Mouse (Mus musculus) neural tube, embryonic 14.5 days (tissue): ENCODE results near the gene Tubb2b. TPM values are rescaled to one million over a fixed set of nuclear protein-coding genes. Genes with fewer than 3 reads are reported as not detected.

ENCODE experiments used
- ATAC-seq: fragments of 200-750 bp; cut with Nextera tagmentation; 2 replicates; pipeline ENCODE4 v1.8.0; 2017; ENCODE audit warnings: low read depth, mild to moderate bottlenecking, moderate TSS enrichment, moderate library complexity
- H3K27ac ChIP-seq: fragments of 300-500 bp; sonication (generic); 2 replicates; pipeline ENCODE4 v1.5.1; 2014; ENCODE audit warnings: low read depth, mild to moderate bottlenecking, control low read depth, low read length, moderate library complexity, mixed read lengths
- H3K27me3 ChIP-seq: fragments of 300-500 bp; sonication (generic); 2 replicates; pipeline ENCODE4 v1.6.1; 2014; ENCODE audit warnings: low read length; ENCODE audit not compliant: control insufficient read depth, insufficient read depth
- H3K36me3 ChIP-seq: fragments of 300-500 bp; sonication (generic); 2 replicates; pipeline ENCODE4 v1.6.1; 2014; ENCODE audit warnings: low read length, mixed read lengths; ENCODE audit not compliant: control insufficient read depth, insufficient read depth
- H3K4me1 ChIP-seq: fragments of 300-500 bp; sonication (generic); 2 replicates; pipeline ENCODE4 v1.6.1; 2014; ENCODE audit warnings: low read length; ENCODE audit not compliant: control insufficient read depth, insufficient read depth
- H3K4me2 ChIP-seq: fragments of 300-500 bp; sonication (generic); 2 replicates; pipeline ENCODE4 v1.6.1; 2014; ENCODE audit warnings: mild to moderate bottlenecking, low read depth, low read length, control low read depth
- H3K4me3 ChIP-seq: fragments of 300-500 bp; sonication (generic); 2 replicates; pipeline ENCODE4 v1.5.1; 2014; ENCODE audit warnings: low read depth, low read length, control low read depth, mixed read lengths
- H3K9ac ChIP-seq: fragments of 300-500 bp; sonication (generic); replicated peaks from 2 replicates; pipeline ENCODE4 v1.6.1; 2014; ENCODE audit warnings: low read depth, mild to moderate bottlenecking, control low read depth, low read length, mixed read lengths
- H3K9me3 ChIP-seq: fragments of 300-500 bp; sonication (generic); 2 replicates; pipeline ENCODE4 v1.6.1; 2016; ENCODE audit warnings: low read length; ENCODE audit not compliant: control insufficient read depth
- WGBS: fragments of 180-500 bp; shearing (Covaris S2); extraction: QIAGEN DNeasy Blood & Tissue Kit; methylation state at CpG from one replicate; pipeline ENCODE4 v1.1.7; 2014; 5-methylcytosine and 5-hydroxymethylcytosine counted together
- polyA plus RNA-seq: library from polyadenylated mRNA; unstranded; fragments of >200 nt; fragmentation: Nextera tagmentation; extraction: Ambion mirVana; gene quantifications from 2 replicates; pipeline ENCODE4 v1.2.1, GENCODE M21; 2014

Gene Tubb2b
- polyA plus RNA-seq, 1 experiment from 2014 or later = 629 TPM

DNA sequence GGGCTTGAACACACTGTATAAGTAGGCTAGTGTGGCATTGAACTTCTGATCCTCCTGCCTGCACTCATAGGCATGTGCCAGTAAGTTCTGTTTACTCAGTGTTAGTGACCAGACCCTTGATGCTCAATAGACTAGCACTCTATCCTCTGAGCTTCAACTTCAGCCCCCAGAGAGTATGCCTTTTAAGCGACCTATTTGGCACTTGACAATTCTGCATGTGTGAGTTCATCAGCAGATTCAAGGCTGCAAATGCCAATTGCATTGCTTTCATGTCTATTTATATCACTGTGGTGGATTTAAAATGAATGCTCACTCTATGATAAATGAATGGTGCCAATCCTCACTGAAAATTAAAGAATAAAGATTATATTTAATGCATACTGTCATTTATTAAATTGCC lies 24.9 kb downstream of the Tubb2b start:
- H3K9ac ChIP-seq = no peak overlapping the region
- H3K36me3 ChIP-seq = no peaks in the 10 kb centered on the region
- no peak for ATAC-seq
- H3K4me3 ChIP-seq = no peak overlapping the region
- no peaks in the 10 kb centered on the region for H3K27me3 ChIP-seq
- no peaks in the 10 kb centered on the region for H3K4me1 ChIP-seq
- no peak overlapping the region for H3K27ac ChIP-seq
- no peak overlapping the region for H3K4me2 ChIP-seq
- WGBS = 63% methylated on average over 1 of the region's 1 CpGs
- H3K9me3 ChIP-seq = no peaks in the 10 kb centered on the region

DNA sequence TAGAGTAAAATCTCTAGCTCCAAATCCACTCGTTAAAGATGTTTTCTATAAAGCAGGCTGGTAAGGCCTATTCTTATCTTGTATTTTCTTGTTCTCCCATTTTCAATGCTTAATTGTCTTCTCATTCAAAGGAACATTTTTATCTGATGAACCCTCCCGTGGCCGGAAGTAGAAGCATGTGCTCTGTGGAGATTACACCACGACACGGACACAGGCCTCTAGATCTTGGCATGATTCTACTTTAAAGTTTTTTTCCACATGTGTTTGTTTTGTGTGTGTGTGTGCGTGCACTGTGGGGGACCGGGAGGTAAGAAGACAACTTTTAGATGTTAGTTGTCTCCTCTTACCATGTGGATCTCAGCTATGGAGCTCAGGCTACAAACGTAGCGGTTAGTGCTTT lies 28.4 kb downstream of the Tubb2b start:
- ATAC-seq = no peak
- Histone ChIP-seq H3K27ac (no peak overlapping the region), H3K4me1 (no peaks in the 10 kb centered on the region), H3K27me3 (no peaks in the 10 kb centered on the region), H3K9me3 (no peaks in the 10 kb centered on the region), H3K4me2 (no peak overlapping the region), H3K4me3 (no peak overlapping the region), H3K36me3 (no peaks in the 10 kb centered on the region), H3K9ac (no peak overlapping the region)
- 87% methylated on average over 9 of the region's 9 CpGs for WGBS

GRCm38 (mm10) chr13:34101247-34101646 lies 29.0 kb downstream of the Tubb2b start:
- no peak overlapping the region for H3K4me3 ChIP-seq
- H3K4me1 ChIP-seq = no peaks in the 10 kb centered on the region
- H3K27me3 ChIP-seq = no peaks in the 10 kb centered on the region
- no peak for ATAC-seq
- 95% methylated on average over 10 of the region's 10 CpGs for WGBS
- no peak overlapping the region for H3K4me2 ChIP-seq
- no peak overlapping the region for H3K27ac ChIP-seq
- no peaks in the 10 kb centered on the region for H3K36me3 ChIP-seq
- no peak overlapping the region for H3K9ac ChIP-seq
- H3K9me3 ChIP-seq = no peaks in the 10 kb centered on the region

DNA sequence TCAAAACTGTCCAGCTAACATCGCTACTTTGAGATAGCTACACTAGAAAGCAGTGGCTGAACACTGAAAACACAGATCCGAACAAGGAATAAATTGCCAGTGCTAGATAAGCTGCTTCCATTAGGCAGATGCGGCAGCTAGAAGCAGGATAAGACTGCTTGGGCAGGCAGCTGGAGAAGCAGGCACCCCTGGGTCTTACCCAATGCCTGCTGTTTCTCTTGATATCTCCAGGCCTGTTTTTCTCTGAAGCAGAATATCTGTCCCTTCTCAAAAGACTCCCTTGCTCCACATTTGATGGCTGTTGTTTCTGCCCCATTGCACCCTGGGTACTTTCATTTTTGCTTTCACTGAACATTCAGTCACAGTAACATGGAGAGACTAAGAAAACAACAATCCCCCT lies 29.5 kb downstream of the Tubb2b start:
- H3K9me3 ChIP-seq = no peaks in the 10 kb centered on the region

GRCm38 (mm10) chr13:34097086-34097485 lies 33.2 kb downstream of the Tubb2b start:
- H3K4me1 ChIP-seq = no peaks in the 10 kb centered on the region
- H3K4me2 ChIP-seq = no peak overlapping the region
- ATAC-seq = no peak
- H3K4me3 ChIP-seq = no peak overlapping the region
- WGBS = 38% methylated on average over 3 of the region's 3 CpGs
- H3K9me3 ChIP-seq = no peaks in the 10 kb centered on the region
- H3K36me3 ChIP-seq = no peaks in the 10 kb centered on the region
- no peak overlapping the region for H3K9ac ChIP-seq
- H3K27ac ChIP-seq = peak overlapping the region; percentile 60
- H3K27me3 ChIP-seq = no peaks in the 10 kb centered on the region

More for the DNA sequence above, 29.5 kb downstream of the Tubb2b start:
- no peak overlapping the region for H3K4me2 ChIP-seq
- 75% methylated on average over 3 of the region's 3 CpGs for WGBS
- H3K27ac ChIP-seq = no peak overlapping the region
- H3K4me3 ChIP-seq = no peak overlapping the region
- no peaks in the 10 kb centered on the region for H3K36me3 ChIP-seq
- no peaks in the 10 kb centered on the region for H3K4me1 ChIP-seq
- H3K27me3 ChIP-seq = no peaks in the 10 kb centered on the region
- no peak for ATAC-seq
- no peak overlapping the region for H3K9ac ChIP-seq

DNA sequence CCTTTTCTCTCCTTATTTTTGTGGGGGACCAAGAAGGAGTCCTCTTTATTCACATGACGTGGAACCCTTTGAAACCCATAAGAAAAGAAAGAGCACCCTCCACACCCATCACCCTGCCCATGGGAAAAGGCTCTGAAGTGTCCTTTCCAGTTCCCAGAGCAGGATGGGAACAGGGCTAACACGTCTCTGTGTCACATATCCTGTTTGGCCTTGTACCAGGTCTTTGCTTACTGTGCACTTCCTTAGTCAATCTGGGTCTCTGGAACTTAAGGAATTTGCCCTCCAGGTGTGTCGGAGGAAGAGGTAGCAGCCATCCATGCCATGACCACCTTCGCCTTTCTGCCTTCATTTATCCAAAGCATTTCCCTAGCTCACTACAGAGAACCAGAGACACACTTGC lies 33.8 kb downstream of the Tubb2b start:
- Histone ChIP-seq H3K4me3 (no peak overlapping the region), H3K4me1 (no peaks in the 10 kb centered on the region), H3K27ac (peak overlapping the region; percentile 60), H3K36me3 (no peaks in the 10 kb centered on the region), H3K9me3 (no peaks in the 10 kb centered on the region), H3K27me3 (no peaks in the 10 kb centered on the region), H3K4me2 (no peak overlapping the region), H3K9ac (no peak overlapping the region)
- peak; percentile 78; the same call in 1 of the 2 replicates for ATAC-seq
- 52% methylated on average over 4 of the region's 4 CpGs for WGBS

DNA sequence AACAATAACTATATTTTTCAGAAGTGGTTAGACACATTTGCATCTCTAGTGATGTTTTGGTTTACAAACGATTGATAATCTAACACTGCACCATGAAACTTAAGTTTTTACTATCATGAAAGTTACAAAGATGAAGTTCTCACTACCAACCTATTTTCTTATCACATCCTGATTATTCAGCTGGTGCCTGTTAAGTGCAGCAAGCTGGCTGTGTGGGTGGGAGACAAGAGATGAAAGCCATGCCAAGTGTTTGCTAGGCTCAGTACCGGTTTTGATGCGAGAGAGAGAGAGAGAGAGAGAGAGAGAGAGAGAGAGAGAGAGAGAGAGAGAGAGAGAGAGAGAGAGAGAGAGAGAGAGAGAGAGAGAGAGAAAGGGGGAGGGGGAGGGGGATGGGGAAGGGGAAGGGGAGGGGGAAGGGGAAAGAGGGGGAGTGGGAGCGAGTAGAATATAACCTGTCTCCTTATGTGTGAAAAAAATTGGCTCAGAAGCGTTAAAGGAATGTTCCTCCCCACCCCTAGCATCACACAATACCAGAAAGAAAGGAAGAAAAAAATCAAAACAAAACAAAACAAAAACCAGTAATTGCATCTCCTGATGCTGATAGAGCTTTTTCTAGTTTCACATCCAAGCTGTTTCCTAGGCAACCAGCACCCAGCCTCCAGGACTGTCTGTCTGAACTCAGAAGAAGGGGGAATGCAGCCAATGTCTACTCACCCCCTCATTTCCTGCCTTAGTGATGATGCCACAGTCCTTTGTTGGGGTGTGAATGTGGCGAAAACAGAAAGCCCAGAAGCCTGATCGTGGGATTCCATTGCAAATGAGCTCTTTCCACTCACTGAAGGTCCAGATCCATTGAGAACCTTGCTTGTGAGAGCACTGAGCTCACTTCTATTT lies 34.5 kb downstream of the Tubb2b start:
- 21% methylated on average over 5 of the region's 7 CpGs for WGBS
- peak; percentile 95 for ATAC-seq
- Histone ChIP-seq H3K27me3 (no peaks in the 10 kb centered on the region), H3K9ac (no peak overlapping the region), H3K4me1 (no peaks in the 10 kb centered on the region), H3K9me3 (no peaks in the 10 kb centered on the region), H3K36me3 (no peaks in the 10 kb centered on the region), H3K4me3 (no peak overlapping the region), H3K4me2 (no peak overlapping the region), H3K27ac (peak overlapping the region; percentile 60; the same call in 1 of the 2 replicates)

GRCm38 (mm10) chr13:34089358-34089757 lies 40.9 kb downstream of the Tubb2b start:
- peak; percentile 14; the same call in 1 of the 2 replicates for ATAC-seq
- 41% methylated on average over 3 of the region's 3 CpGs for WGBS
- Histone ChIP-seq H3K9me3 (no peaks in the 10 kb centered on the region), H3K4me1 (peaks cover 29% of the 10 kb centered on the region), H3K36me3 (no peaks in the 10 kb centered on the region), H3K27me3 (no peaks in the 10 kb centered on the region), H3K4me3 (no peak overlapping the region), H3K4me2 (peak overlapping the region; percentile 21), H3K9ac (no peak overlapping the region), H3K27ac (peak overlapping the region; percentile 72)

- ATAC-seq = peak; percentile 88
- Histone ChIP-seq H3K4me1 (peaks cover 29% of the 10 kb centered on the region), H3K4me2 (peak overlapping the region; percentile 21), H3K27ac (peak overlapping the region; percentile 72), H3K36me3 (no peaks in the 10 kb centered on the region), H3K9me3 (no peaks in the 10 kb centered on the region), H3K9ac (peak overlapping the region; percentile 50), H3K27me3 (no peaks in the 10 kb centered on the region), H3K4me3 (no peak overlapping the region)
- WGBS = 34% methylated on average over 7 of the region's 7 CpGs
Observed at GRCm38 (mm10) chr13:34088871-34089288, 41.4 kb downstream of the Tubb2b start.
